Mouse (Mus musculus): ENCODE results near the gene Clip3. TPM values are rescaled to one million over a fixed set of nuclear protein-coding genes. Genes with fewer than 3 reads are reported as not detected.
A peak's percentile ranks its signal among the peaks of the same experiment; 100 is the strongest.

Clip3 gene
- polyA plus RNA-seq, 1 experiment, result 1.7 TPM

DNA sequence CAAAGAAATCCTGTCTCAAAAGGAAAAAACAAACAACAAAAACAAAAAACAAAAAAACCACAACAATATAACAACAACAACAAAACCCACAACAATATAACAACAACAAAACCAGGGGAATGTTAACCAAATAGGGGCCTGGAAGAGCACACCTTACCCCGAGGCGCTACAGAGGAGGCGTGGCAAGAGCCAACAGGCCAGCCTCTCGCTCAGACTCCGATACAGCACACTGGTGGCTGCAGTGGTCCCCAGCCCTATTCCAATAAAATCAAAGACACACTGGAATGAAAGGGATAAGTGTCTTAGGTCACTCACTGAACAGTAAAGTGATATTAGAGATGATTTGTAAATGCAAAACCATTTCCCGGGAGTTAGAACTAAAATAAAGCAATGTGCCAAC is 12.0 kb upstream of the Clip3 start:
- no peak for TF ChIP-seq CTCF (IDR thresholded peaks at IDR 0.05; ENCODE audit: low read depth, low read length)
- no peak for TF ChIP-seq POLR2A (IDR thresholded peaks at IDR 0.05; ENCODE audit: borderline replicate concordance, low read depth, low read length)
- H3K27ac ChIP-seq (ENCODE audit: insufficient read depth, low read depth, low read length), result peak overlapping the region; percentile 86

DNA sequence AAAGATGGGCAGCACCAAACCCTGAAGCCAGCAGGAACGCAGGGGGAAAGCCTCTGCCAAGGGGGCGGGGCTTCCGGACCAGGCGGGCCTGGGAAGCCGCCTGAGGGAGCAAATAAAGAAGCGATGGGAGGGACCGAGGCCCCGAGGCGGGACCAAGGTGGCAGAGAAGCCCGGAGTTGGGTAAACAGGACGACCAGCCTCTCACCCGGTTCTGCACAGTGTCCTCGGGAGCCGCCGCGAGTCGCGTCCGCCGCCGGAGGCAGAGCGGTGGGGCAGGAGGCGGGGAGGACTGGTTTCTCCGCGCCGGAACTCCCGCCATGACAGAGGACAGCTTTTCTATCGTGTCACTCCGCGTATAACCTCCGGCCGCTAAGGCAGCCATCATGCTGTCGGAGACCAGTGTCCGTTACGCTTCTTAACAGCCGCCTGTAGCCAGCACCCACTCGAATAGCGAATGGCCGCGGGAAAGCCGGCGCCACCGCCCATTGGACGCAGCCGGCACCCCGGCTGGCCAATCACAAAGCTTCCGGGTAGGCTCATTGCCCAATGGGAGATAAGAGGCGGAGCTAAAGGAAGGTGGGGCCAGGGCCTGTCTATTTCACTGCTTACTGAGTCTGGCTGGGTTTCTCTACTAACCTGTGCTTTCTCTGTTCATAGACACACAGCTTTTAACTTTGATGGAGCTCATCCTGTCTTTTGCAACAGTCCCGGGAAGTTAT is 11.4 kb upstream of the Clip3 start, which contains the start of the genes Thap8 and Wdr62:
Thap8 (plus strand) TSS at position 144 of the 719 bp plus-strand sequence.
Wdr62 (minus strand) TSS at position 469 of the 719 bp plus-strand sequence.
- TF ChIP-seq CTCF (IDR thresholded peaks at IDR 0.05; ENCODE audit: low read depth, low read length) (no peak), POLR2A (IDR thresholded peaks at IDR 0.05; ENCODE audit: borderline replicate concordance, low read depth, low read length) (no peak)
- H3K4me1 ChIP-seq (ENCODE audit: control insufficient read depth, insufficient read depth, low read length), result peaks cover 27% of the 10 kb centered on the region
- H3K27ac ChIP-seq (ENCODE audit: insufficient read depth, low read depth, low read length), result peak within 1 kb of the TSS; percentile 94
- peak within 1 kb of the TSS; percentile 89 for H3K4me3 ChIP-seq (ENCODE audit: insufficient read depth, low read length)

More for the DNA sequence above, 12.0 kb upstream of the Clip3 start:
- H3K4me1 ChIP-seq (ENCODE audit: control insufficient read depth, insufficient read depth, low read length), result peaks cover 26% of the 10 kb centered on the region
- peak overlapping the region; percentile 89 for H3K4me3 ChIP-seq (ENCODE audit: insufficient read depth, low read length)

DNA sequence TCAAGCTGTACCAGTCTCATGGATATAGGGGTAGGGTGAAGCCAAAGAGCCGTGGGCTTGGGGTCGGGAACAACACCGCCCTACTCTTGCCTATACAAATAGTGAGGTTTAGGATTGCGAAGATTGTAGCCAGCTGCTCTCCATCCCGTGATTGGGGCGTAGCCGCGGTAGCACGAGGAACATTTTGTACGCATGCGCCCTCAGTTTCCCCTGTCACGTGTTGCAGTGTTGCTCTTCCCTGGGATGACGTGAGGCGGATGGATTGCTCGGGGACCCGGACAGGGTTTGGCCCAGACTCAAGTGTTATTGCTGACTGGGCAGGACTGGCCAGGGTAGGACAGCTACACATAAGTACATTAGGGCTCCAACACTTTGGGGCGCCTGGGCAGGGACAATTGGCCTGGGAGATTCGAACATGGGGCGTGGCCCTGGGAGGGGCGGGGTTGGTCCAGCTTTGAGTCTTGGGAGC is 10.8 kb upstream of the Clip3 start:
- H3K27ac ChIP-seq (ENCODE audit: insufficient read depth, low read depth, low read length), result peak overlapping the region; percentile 94
- TF ChIP-seq CTCF (IDR thresholded peaks at IDR 0.05; ENCODE audit: low read depth, low read length) (no peak), POLR2A (IDR thresholded peaks at IDR 0.05; ENCODE audit: borderline replicate concordance, low read depth, low read length) (0 out of 2 replicates have a peak, but pooled peaks have one; percentile 27)
- H3K4me3 ChIP-seq (ENCODE audit: insufficient read depth, low read length), result peak overlapping the region; percentile 89
- peaks cover 33% of the 10 kb centered on the region for H3K4me1 ChIP-seq (ENCODE audit: control insufficient read depth, insufficient read depth, low read length)

DNA sequence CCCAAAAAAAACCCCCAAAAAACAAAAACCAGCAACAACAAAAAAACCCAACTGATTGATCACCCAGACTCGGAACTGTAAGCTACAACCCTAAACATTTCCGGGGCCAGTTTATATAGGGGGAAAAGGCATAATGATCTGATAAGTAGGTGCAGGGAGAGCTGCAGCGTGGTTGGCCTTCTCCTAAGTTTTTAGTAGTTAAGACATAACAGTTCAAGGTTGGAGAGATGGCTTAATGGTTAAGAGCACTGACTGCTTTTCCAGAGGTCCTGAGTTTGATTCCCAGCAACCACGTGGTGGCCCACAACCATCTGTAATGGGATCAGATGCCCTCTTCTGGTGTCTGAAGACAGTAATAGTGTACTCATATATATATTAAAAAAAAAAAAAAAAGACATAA is 10.0 kb upstream of the Clip3 start:
- Histone ChIP-seq H3K27ac (ENCODE audit: insufficient read depth, low read depth, low read length) (peak overlapping the region; percentile 94; the same call in 1 of the 2 replicates), H3K4me1 (ENCODE audit: control insufficient read depth, insufficient read depth, low read length) (peaks cover 34% of the 10 kb centered on the region), H3K4me3 (ENCODE audit: insufficient read depth, low read length) (no peak overlapping the region)
- no peak for TF ChIP-seq CTCF (IDR thresholded peaks at IDR 0.05; ENCODE audit: low read depth, low read length)
- no peak for TF ChIP-seq POLR2A (IDR thresholded peaks at IDR 0.05; ENCODE audit: borderline replicate concordance, low read depth, low read length)

DNA sequence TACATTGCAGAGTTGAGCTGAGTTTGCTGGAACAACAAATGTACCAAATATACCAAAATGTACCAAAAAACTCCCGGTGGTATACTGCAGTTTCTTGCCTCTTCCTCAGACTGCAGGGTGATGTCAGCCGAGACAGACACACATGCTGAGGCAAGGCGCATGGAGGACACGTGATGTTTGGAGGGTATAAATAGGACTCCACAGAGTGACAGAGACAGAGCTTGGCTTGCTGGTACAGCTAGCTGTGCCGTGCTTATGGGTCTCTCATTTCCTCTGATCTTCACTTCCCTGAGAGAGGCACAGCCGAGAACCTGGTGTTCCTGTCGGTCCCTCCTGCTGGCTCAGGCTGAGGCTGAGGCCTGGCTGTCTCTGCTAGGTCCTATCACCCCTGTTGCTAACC is 8.8 kb upstream of the Clip3 start:
- Histone ChIP-seq H3K4me1 (ENCODE audit: control insufficient read depth, insufficient read depth, low read length) (peaks cover 40% of the 10 kb centered on the region), H3K27ac (ENCODE audit: insufficient read depth, low read depth, low read length) (peak overlapping the region; percentile 67), H3K4me3 (ENCODE audit: insufficient read depth, low read length) (no peak overlapping the region)
- TF ChIP-seq CTCF (IDR thresholded peaks at IDR 0.05; ENCODE audit: low read depth, low read length), result no peak
- TF ChIP-seq POLR2A (IDR thresholded peaks at IDR 0.05; ENCODE audit: borderline replicate concordance, low read depth, low read length), result no peak

DNA sequence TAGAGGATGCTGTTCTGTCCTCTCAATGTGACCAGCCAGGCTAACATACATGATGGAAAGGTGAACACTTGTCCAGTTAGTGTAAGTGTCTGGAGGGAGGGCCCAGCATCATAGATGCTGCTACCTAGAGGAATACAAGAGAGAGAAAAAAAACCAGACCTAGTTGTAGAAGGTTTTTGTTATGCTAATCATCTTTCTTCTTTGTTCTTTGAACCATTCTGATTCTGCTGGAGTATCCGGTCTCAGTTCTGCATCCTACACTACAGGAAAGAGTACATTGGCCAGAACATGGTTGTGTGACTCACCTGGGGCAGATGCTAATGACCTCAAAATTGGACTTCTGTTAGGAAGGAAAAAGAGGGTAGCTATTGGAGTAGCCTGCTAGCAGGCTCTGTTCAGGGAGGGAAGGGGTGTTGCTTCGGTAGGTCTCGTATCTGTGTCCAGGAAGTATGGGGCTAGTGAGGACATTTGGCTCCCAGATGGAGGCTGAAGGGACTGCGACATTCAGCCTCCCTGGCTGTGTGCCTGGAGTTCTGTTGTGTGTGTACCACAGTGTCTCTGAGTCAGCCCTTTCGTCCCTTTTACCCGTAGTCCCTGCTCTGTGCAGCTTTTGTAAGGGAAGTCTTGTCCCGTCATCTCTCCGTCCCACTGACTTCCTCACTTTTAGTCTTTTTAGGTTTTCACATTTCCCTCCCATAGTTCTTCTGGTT is 4.7 kb upstream of the Clip3 start:
- peaks cover 24% of the 10 kb centered on the region for H3K4me1 ChIP-seq (ENCODE audit: control insufficient read depth, insufficient read depth, low read length)
- H3K4me3 ChIP-seq (ENCODE audit: insufficient read depth, low read length), result no peak overlapping the region
- H3K27ac ChIP-seq (ENCODE audit: insufficient read depth, low read depth, low read length), result peak overlapping the region; percentile 1; the same call in 1 of the 2 replicates
- TF ChIP-seq POLR2A (IDR thresholded peaks at IDR 0.05; ENCODE audit: borderline replicate concordance, low read depth, low read length) (no peak), CTCF (IDR thresholded peaks at IDR 0.05; ENCODE audit: low read depth, low read length) (no peak)

DNA sequence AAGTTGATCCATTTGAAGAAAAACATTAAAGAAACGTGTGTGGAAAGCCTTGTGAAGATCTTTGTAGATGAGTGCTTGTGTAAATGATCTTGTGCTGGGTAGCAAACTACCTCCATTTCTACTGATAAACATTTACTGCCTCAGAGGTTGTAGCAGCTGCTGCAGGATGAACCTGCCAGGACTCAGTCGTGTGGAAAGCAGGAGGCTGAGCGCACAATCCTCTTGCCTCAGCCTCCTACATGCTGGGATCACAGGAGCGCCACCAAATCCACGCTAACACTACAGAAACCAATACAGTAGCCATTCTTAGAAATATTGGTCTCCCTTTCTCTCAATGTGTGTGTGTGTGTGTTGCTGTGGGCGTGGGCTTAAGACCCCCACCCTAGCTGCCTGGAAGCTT is 3.5 kb upstream of the Clip3 start:
- no peak for TF ChIP-seq CTCF (IDR thresholded peaks at IDR 0.05; ENCODE audit: low read depth, low read length)
- TF ChIP-seq POLR2A (IDR thresholded peaks at IDR 0.05; ENCODE audit: borderline replicate concordance, low read depth, low read length), result no peak
- peaks cover 15% of the 10 kb centered on the region for H3K4me1 ChIP-seq (ENCODE audit: control insufficient read depth, insufficient read depth, low read length)
- H3K4me3 ChIP-seq (ENCODE audit: insufficient read depth, low read length), result no peak overlapping the region
- no peak overlapping the region for H3K27ac ChIP-seq (ENCODE audit: insufficient read depth, low read depth, low read length)

DNA sequence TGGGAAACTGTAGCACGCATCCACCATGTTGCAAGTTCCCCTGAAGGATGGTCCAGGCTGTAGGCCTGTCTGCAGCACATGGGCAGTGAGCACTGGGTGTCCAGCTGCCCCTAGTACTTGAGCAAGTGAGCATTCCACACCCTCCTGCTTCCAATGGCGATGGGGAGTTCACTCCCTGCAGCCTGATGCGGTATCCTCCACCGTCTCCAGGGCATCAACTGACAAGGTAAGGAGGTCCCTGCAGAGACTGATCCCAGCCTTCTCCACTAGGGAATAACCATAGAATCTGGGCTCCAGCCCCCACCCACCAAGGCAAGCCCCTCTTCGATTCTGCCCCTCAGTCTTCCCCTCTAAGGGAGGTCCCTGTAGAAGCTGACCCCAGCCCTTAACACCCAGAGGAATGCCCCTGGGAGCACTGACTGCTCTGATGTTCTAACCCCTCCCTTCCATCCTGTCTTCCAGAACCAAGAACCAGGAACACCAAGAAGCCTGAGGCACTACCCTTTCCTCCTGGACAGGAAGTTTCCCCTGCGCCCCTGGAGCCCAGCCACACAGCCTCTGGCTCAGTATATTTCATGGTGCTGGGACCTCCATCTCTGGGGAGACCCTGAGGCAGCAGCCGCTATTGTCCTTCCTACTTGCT is 2.3 kb upstream of the Clip3 start:
- TF ChIP-seq CTCF (IDR thresholded peaks at IDR 0.05; ENCODE audit: low read depth, low read length), result no peak
- no peak for TF ChIP-seq POLR2A (IDR thresholded peaks at IDR 0.05; ENCODE audit: borderline replicate concordance, low read depth, low read length)
- no peak overlapping the region for H3K27ac ChIP-seq (ENCODE audit: insufficient read depth, low read depth, low read length)
- peaks cover 14% of the 10 kb centered on the region for H3K4me1 ChIP-seq (ENCODE audit: control insufficient read depth, insufficient read depth, low read length)
- H3K4me3 ChIP-seq (ENCODE audit: insufficient read depth, low read length), result no peak overlapping the region

DNA sequence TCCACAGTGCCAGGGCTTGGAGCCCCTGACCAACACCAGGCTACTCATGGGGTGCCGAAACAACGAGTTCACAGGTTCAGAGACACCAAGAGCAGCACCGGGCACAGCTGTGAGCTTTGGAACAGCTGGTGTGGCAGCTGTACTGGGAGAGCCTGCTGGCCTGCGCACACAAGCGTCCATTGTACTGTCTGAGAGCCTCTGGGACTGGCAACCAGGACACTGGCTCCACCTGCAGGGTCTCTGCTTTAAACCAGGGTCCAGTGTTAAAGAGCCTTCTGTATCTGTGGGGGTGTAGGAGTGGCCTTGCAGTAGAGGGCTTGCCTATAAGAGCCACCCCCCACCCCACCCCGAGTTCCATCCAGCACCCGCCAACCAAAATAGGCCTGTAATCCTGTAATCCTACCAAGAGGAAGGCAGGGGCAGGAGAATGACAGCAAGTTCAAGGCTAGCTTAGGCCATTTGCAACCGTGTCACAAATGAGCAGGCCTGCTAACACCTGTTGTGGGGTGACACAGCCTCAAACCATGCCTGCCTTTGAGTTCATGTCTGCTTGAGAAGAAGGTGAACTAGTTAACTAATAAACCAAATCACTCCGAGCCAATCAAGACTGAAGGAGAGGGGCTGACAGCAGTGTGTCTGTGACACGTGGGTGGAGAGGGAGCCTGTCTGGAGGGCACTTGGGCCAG is 1.7 kb upstream of the Clip3 start:
- Histone ChIP-seq H3K4me1 (ENCODE audit: control insufficient read depth, insufficient read depth, low read length) (peaks cover 14% of the 10 kb centered on the region), H3K4me3 (ENCODE audit: insufficient read depth, low read length) (no peak overlapping the region), H3K27ac (ENCODE audit: insufficient read depth, low read depth, low read length) (no peak overlapping the region)
- TF ChIP-seq CTCF (IDR thresholded peaks at IDR 0.05; ENCODE audit: low read depth, low read length), result no peak
- TF ChIP-seq POLR2A (IDR thresholded peaks at IDR 0.05; ENCODE audit: borderline replicate concordance, low read depth, low read length), result no peak
